Mouse (Mus musculus) lung, embryonic 15.5 days (tissue): ENCODE measurements around the gene Ampd3. TPM values are rescaled to one million over a fixed set of nuclear protein-coding genes. Genes with fewer than 3 reads are reported as not detected.

ENCODE experiments used
- ATAC-seq: fragments of 200-750 bp; cut with Nextera tagmentation; 2 replicates; pipeline ENCODE4 v1.8.0; 2017; ENCODE audit warnings: moderate number of reproducible peaks, borderline replicate concordance; ENCODE audit not compliant: low FRiP score, low TSS enrichment; ENCODE audit errors: extremely low read depth
- H3K27ac ChIP-seq: fragments of 300-500 bp; sonication (generic); 2 replicates; pipeline ENCODE4 v1.5.1; 2015; ENCODE audit warnings: moderate library complexity, mild to moderate bottlenecking, inconsistent platforms
- H3K27me3 ChIP-seq: fragments of 300-500 bp; sonication (generic); 2 replicates; pipeline ENCODE4 v1.6.1; 2015; ENCODE audit warnings: inconsistent platforms
- H3K36me3 ChIP-seq: fragments of 300-500 bp; sonication (generic); 2 replicates; pipeline ENCODE4 v1.6.1; 2015; ENCODE audit warnings: inconsistent platforms
- H3K4me1 ChIP-seq: fragments of 300-500 bp; sonication (generic); 2 replicates; pipeline ENCODE4 v1.6.1; 2015; ENCODE audit warnings: inconsistent platforms
- H3K4me2 ChIP-seq: fragments of 300-500 bp; sonication (generic); 2 replicates; pipeline ENCODE4 v1.6.1; 2015; ENCODE audit warnings: inconsistent platforms, mild to moderate bottlenecking, moderate library complexity
- H3K4me3 ChIP-seq: fragments of 300-500 bp; sonication (generic); 2 replicates; pipeline ENCODE4 v1.5.1; 2015; ENCODE audit warnings: mild to moderate bottlenecking, inconsistent platforms
- H3K9ac ChIP-seq: fragments of 300-500 bp; sonication (generic); 2 replicates; pipeline ENCODE4 v1.6.1; 2015; ENCODE audit warnings: inconsistent platforms
- H3K9me3 ChIP-seq: fragments of 300-500 bp; sonication (generic); 2 replicates; pipeline ENCODE4 v1.6.1; 2016; ENCODE audit warnings: inconsistent platforms
- WGBS: fragments of 180-500 bp; shearing (Covaris S2); methylation state at CpG from one replicate; pipeline ENCODE4 v1.1.7; 2015; 5-methylcytosine and 5-hydroxymethylcytosine counted together
- polyA plus RNA-seq: library from polyadenylated mRNA; unstranded; fragments of >200 nt; fragmentation: Nextera tagmentation; extraction: Ambion mirVana; gene quantifications from 2 replicates; pipeline ENCODE4 v1.2.1, GENCODE M21; 2015

The Ampd3 gene
- polyA plus RNA-seq, 1 experiment from 2014 or later = 2.1 TPM

- H3K4me2 ChIP-seq = no peak overlapping the region
- WGBS = 23% methylated on average over 8 of the region's 8 CpGs
- H3K4me3 ChIP-seq = no peak overlapping the region
- ATAC-seq = no peak
- H3K9me3 ChIP-seq = no peaks in the 10 kb centered on the region
- H3K4me1 ChIP-seq = peaks cover 43% of the 10 kb centered on the region
- H3K27ac ChIP-seq = no peak overlapping the region
- no peaks in the 10 kb centered on the region for H3K36me3 ChIP-seq
- no peak overlapping the region for H3K9ac ChIP-seq
- no peaks in the 10 kb centered on the region for H3K27me3 ChIP-seq
Observed at GRCm38 (mm10) chr7:110784965-110785364, 17.0 kb downstream of the Ampd3 start.

GRCm38 (mm10) chr7:110785741-110786146 is 17.7 kb downstream of the Ampd3 start:
- Histone ChIP-seq H3K36me3 (no peaks in the 10 kb centered on the region), H3K27me3 (no peaks in the 10 kb centered on the region), H3K4me1 (peaks cover 42% of the 10 kb centered on the region), H3K27ac (no peak overlapping the region), H3K4me3 (no peak overlapping the region), H3K9me3 (no peaks in the 10 kb centered on the region), H3K9ac (no peak overlapping the region), H3K4me2 (no peak overlapping the region)
- no peak for ATAC-seq
- WGBS = 34% methylated on average over 3 of the region's 3 CpGs

- peak; percentile 37; the same call in 1 of the 2 replicates for ATAC-seq
- no peak overlapping the region for H3K4me2 ChIP-seq
- H3K9me3 ChIP-seq = no peaks in the 10 kb centered on the region
- H3K4me1 ChIP-seq = peaks cover 32% of the 10 kb centered on the region
- H3K9ac ChIP-seq = no peak overlapping the region
- H3K27me3 ChIP-seq = no peaks in the 10 kb centered on the region
- H3K4me3 ChIP-seq = no peak overlapping the region
- H3K36me3 ChIP-seq = no peaks in the 10 kb centered on the region
- no peak overlapping the region for H3K27ac ChIP-seq
- 28% methylated on average over 6 of the region's 6 CpGs for WGBS
Observed at GRCm38 (mm10) chr7:110787310-110787709, 19.3 kb downstream of the Ampd3 start.

GRCm38 (mm10) chr7:110790878-110791277 is 22.9 kb downstream of the Ampd3 start:
- Histone ChIP-seq H3K4me1 (peaks cover 12% of the 10 kb centered on the region; the same call in 1 of the 2 replicates), H3K9ac (no peak overlapping the region), H3K4me3 (no peak overlapping the region), H3K36me3 (no peaks in the 10 kb centered on the region), H3K9me3 (no peaks in the 10 kb centered on the region), H3K27ac (no peak overlapping the region), H3K27me3 (no peaks in the 10 kb centered on the region), H3K4me2 (no peak overlapping the region)
- WGBS = 62% methylated on average over 8 of the region's 8 CpGs
- 0 out of 2 replicates have a peak, but pooled peaks have one; percentile 7 for ATAC-seq

- H3K4me2 ChIP-seq = no peak overlapping the region
- H3K27ac ChIP-seq = no peak overlapping the region
- no peaks in the 10 kb centered on the region for H3K36me3 ChIP-seq
- no peaks in the 10 kb centered on the region for H3K27me3 ChIP-seq
- H3K9me3 ChIP-seq = no peaks in the 10 kb centered on the region
- peaks cover 4% of the 10 kb centered on the region; the same call in 1 of the 2 replicates for H3K4me1 ChIP-seq
- H3K9ac ChIP-seq = no peak overlapping the region
- 59% methylated on average over 5 of the region's 5 CpGs for WGBS
- ATAC-seq = no peak
- no peak overlapping the region for H3K4me3 ChIP-seq
Observed at GRCm38 (mm10) chr7:110792201-110792600, 24.2 kb downstream of the Ampd3 start.

- H3K4me1 ChIP-seq = no peaks in the 10 kb centered on the region
- ATAC-seq = no peak
- no peak overlapping the region for H3K4me3 ChIP-seq
- no peaks in the 10 kb centered on the region for H3K36me3 ChIP-seq
- no peak overlapping the region for H3K4me2 ChIP-seq
- no peaks in the 10 kb centered on the region for H3K27me3 ChIP-seq
- 95% methylated on average over 2 of the region's 2 CpGs for WGBS
- H3K9me3 ChIP-seq = no peaks in the 10 kb centered on the region
- H3K27ac ChIP-seq = no peak overlapping the region
- H3K9ac ChIP-seq = no peak overlapping the region
Observed at GRCm38 (mm10) chr7:110792834-110793233, 24.8 kb downstream of the Ampd3 start.

- Histone ChIP-seq H3K27ac (no peak overlapping the region), H3K4me1 (no peaks in the 10 kb centered on the region), H3K36me3 (no peaks in the 10 kb centered on the region), H3K9me3 (no peaks in the 10 kb centered on the region), H3K9ac (no peak overlapping the region), H3K4me3 (no peak overlapping the region), H3K27me3 (no peaks in the 10 kb centered on the region), H3K4me2 (no peak overlapping the region)
- no peak for ATAC-seq
- WGBS = 57% methylated on average over 4 of the region's 4 CpGs
Observed at GRCm38 (mm10) chr7:110794722-110795121, 26.7 kb downstream of the Ampd3 start.

GRCm38 (mm10) chr7:110796367-110797051 is 28.5 kb downstream of the Ampd3 start:
- ATAC-seq = 0 out of 2 replicates have a peak, but pooled peaks have one; percentile 5

GRCm38 (mm10) chr7:110797722-110798409 is 29.9 kb downstream of the Ampd3 start:
- 72% methylated on average over 11 of the region's 11 CpGs for WGBS
- Histone ChIP-seq H3K27ac (no peak overlapping the region), H3K36me3 (no peaks in the 10 kb centered on the region), H3K4me2 (no peak overlapping the region), H3K9me3 (no peaks in the 10 kb centered on the region), H3K27me3 (no peaks in the 10 kb centered on the region), H3K4me3 (no peak overlapping the region), H3K9ac (no peak overlapping the region), H3K4me1 (no peaks in the 10 kb centered on the region)
- ATAC-seq = no peak

More at GRCm38 (mm10) chr7:110796367-110797051, 28.5 kb downstream of the Ampd3 start:
- H3K4me2 ChIP-seq = no peak overlapping the region
- H3K4me3 ChIP-seq = no peak overlapping the region
- H3K9me3 ChIP-seq = no peaks in the 10 kb centered on the region
- WGBS = 67% methylated on average over 12 of the region's 12 CpGs
- H3K9ac ChIP-seq = no peak overlapping the region
- no peaks in the 10 kb centered on the region for H3K4me1 ChIP-seq
- H3K36me3 ChIP-seq = no peaks in the 10 kb centered on the region
- no peak overlapping the region for H3K27ac ChIP-seq
- no peaks in the 10 kb centered on the region for H3K27me3 ChIP-seq

- Histone ChIP-seq H3K9ac (no peak overlapping the region), H3K4me1 (no peaks in the 10 kb centered on the region), H3K27ac (no peak overlapping the region), H3K4me3 (no peak overlapping the region), H3K27me3 (no peaks in the 10 kb centered on the region), H3K9me3 (no peaks in the 10 kb centered on the region), H3K36me3 (no peaks in the 10 kb centered on the region), H3K4me2 (no peak overlapping the region)
- ATAC-seq = no peak
- 1% methylated on average over 4 of the region's 4 CpGs for WGBS
Observed at GRCm38 (mm10) chr7:110801028-110801427, 33.0 kb downstream of the Ampd3 start.

GRCm38 (mm10) chr7:110803131-110803530 is 35.1 kb downstream of the Ampd3 start:
- no peak overlapping the region for H3K4me2 ChIP-seq
- H3K27me3 ChIP-seq = no peaks in the 10 kb centered on the region
- no peak for ATAC-seq
- no peaks in the 10 kb centered on the region for H3K36me3 ChIP-seq
- H3K9me3 ChIP-seq = no peaks in the 10 kb centered on the region
- H3K9ac ChIP-seq = no peak overlapping the region
- H3K4me1 ChIP-seq = no peaks in the 10 kb centered on the region
- no peak overlapping the region for H3K4me3 ChIP-seq
- H3K27ac ChIP-seq = no peak overlapping the region
- 95% methylated on average over 10 of the region's 10 CpGs for WGBS

GRCm38 (mm10) chr7:110804266-110804665 is 36.3 kb downstream of the Ampd3 start:
- ATAC-seq = no peak
- Histone ChIP-seq H3K4me3 (no peak overlapping the region), H3K9ac (no peak overlapping the region), H3K9me3 (no peaks in the 10 kb centered on the region), H3K36me3 (no peaks in the 10 kb centered on the region), H3K27me3 (no peaks in the 10 kb centered on the region), H3K4me1 (no peaks in the 10 kb centered on the region), H3K27ac (no peak overlapping the region), H3K4me2 (no peak overlapping the region)
- WGBS = 67% methylated on average over 3 of the region's 3 CpGs
